Mouse (Mus musculus) bone marrow, adult 2 months (tissue): ENCODE results near the gene Sez6l. TPM values are rescaled to one million over a fixed set of nuclear protein-coding genes. Genes with fewer than 3 reads are reported as not detected.

ENCODE experiments used
- H3K27ac ChIP-seq: fragments of 200-500 bp; 2 replicates; pipeline ENCODE4 v1.5.1; 2012; ENCODE audit warnings: low read depth, mild to moderate bottlenecking, control low read depth, inconsistent platforms, low read length; ENCODE audit not compliant: control insufficient read depth, poor library complexity, insufficient read depth
- H3K4me1 ChIP-seq: fragments of 200-500 bp; 2 replicates; pipeline ENCODE4 v1.6.1; 2011; ENCODE audit warnings: low read length; ENCODE audit not compliant: control insufficient read depth, insufficient read depth
- H3K4me3 ChIP-seq: fragments of 200-500 bp; replicated peaks from 2 replicates; pipeline ENCODE3; 2011; ENCODE audit warnings: mild to moderate bottlenecking, low read depth, low read length, control low read depth; ENCODE audit not compliant: control insufficient read depth
- CTCF ChIP-seq: fragments of 200-500 bp; IDR thresholded peaks from 2 replicates; pipeline ENCODE4 v1.5.1; 2011; ENCODE audit warnings: low read length, control low read depth; ENCODE audit not compliant: control insufficient read depth, insufficient read depth
- POLR2A ChIP-seq: fragments of 200-500 bp; IDR thresholded peaks from 2 replicates; pipeline ENCODE4 v1.6.1; 2011; ENCODE audit warnings: low read depth, mild to moderate bottlenecking, control low read depth, low read length, borderline replicate concordance; ENCODE audit not compliant: control insufficient read depth
- WGBS: fragments of 180-500 bp; shearing (Covaris S2); methylation state at CpG from one replicate; pipeline ENCODE4 v1.1.7; 2018; 5-methylcytosine and 5-hydroxymethylcytosine counted together
- polyA plus RNA-seq: library from polyadenylated mRNA; stranded (reverse); fragments of >200 nt; gene quantifications from 2 replicates; pipeline ENCODE4 v1.2.4, GENCODE M21; 2011; ENCODE audit warnings: low replicate concordance; ENCODE audit not compliant: missing spikeins, insufficient read depth, insufficient read length

Gene Sez6l
- polyA plus RNA-seq, 1 experiment: not detected

- TF ChIP-seq POLR2A (no peak), CTCF (no peak)
- WGBS: 64% methylated on average over 8 of the region's 8 CpGs
- Histone ChIP-seq H3K27ac (no peak overlapping the region), H3K4me1 (no peaks in the 10 kb centered on the region; the same call in 1 of the 2 replicates), H3K4me3 (no peak overlapping the region)
Observed at GRCm38 (mm10) chr5:112488101-112488776, 88.7 kb downstream of the Sez6l start.

- Histone ChIP-seq H3K27ac (no peak overlapping the region), H3K4me1 (no peaks in the 10 kb centered on the region; the same call in 1 of the 2 replicates), H3K4me3 (no peak overlapping the region)
- 89% methylated on average over 1 of the region's 1 CpGs for WGBS
- TF ChIP-seq CTCF: no peak
- TF ChIP-seq POLR2A: no peak
Observed at GRCm38 (mm10) chr5:112487504-112487903, 89.5 kb downstream of the Sez6l start.

- Histone ChIP-seq H3K27ac (no peak overlapping the region), H3K4me1 (no peaks in the 10 kb centered on the region; the same call in 1 of the 2 replicates), H3K4me3 (no peak overlapping the region)
- WGBS: 51% methylated on average over 5 of the region's 5 CpGs
- TF ChIP-seq CTCF (no peak), POLR2A (no peak)
Observed at GRCm38 (mm10) chr5:112486415-112486814, 90.6 kb downstream of the Sez6l start.

GRCm38 (mm10) chr5:112484924-112485715 lies 91.9 kb downstream of the Sez6l start:
- TF ChIP-seq POLR2A: no peak
- no peak for TF ChIP-seq CTCF
- Histone ChIP-seq H3K4me3 (no peak overlapping the region), H3K4me1 (no peaks in the 10 kb centered on the region; the same call in 1 of the 2 replicates), H3K27ac (no peak overlapping the region)
- 55% methylated on average over 13 of the region's 13 CpGs for WGBS

- Histone ChIP-seq H3K4me1 (no peaks in the 10 kb centered on the region; the same call in 1 of the 2 replicates), H3K4me3 (no peak overlapping the region), H3K27ac (no peak overlapping the region)
- 22% methylated on average over 8 of the region's 8 CpGs for WGBS
- no peak for TF ChIP-seq POLR2A
- TF ChIP-seq CTCF: no peak
Observed at GRCm38 (mm10) chr5:112483030-112483429, 94.0 kb downstream of the Sez6l start.

- no peak overlapping the region for H3K4me3 ChIP-seq
- WGBS: 48% methylated on average over 13 of the region's 13 CpGs
- TF ChIP-seq POLR2A: no peak
- TF ChIP-seq CTCF: no peak
- H3K4me1 ChIP-seq: no peaks in the 10 kb centered on the region; the same call in 1 of the 2 replicates
- H3K27ac ChIP-seq: no peak overlapping the region
Observed at GRCm38 (mm10) chr5:112482551-112482950, 94.4 kb downstream of the Sez6l start.

- Histone ChIP-seq H3K4me1 (no peaks in the 10 kb centered on the region; the same call in 1 of the 2 replicates), H3K27ac (no peak overlapping the region), H3K4me3 (no peak overlapping the region)
- TF ChIP-seq POLR2A: no peak
- TF ChIP-seq CTCF: no peak
- 17% methylated on average over 19 of the region's 19 CpGs for WGBS
Observed at GRCm38 (mm10) chr5:112481946-112482410, 95.0 kb downstream of the Sez6l start.

GRCm38 (mm10) chr5:112473453-112473852 lies 103.5 kb downstream of the Sez6l start:
- H3K4me3 ChIP-seq: no peak overlapping the region
- 45% methylated on average over 6 of the region's 6 CpGs for WGBS
- H3K4me1 ChIP-seq: no peaks in the 10 kb centered on the region
- TF ChIP-seq CTCF (no peak), POLR2A (no peak)
- H3K27ac ChIP-seq: no peak overlapping the region
